Mouse (Mus musculus) B cell, adult (primary cell): ENCODE results near the gene Chadl. TPM values are rescaled to one million over a fixed set of nuclear protein-coding genes. Genes with fewer than 3 reads are reported as not detected.

Experiments used
- total RNA-seq: library from RNA; stranded (reverse); gene quantifications from 4 replicates; pipeline ENCODE4 v1.2.4, GENCODE M21; 2023; ENCODE audit not compliant: inconsistent age

The Chadl gene
- total RNA-seq = 0.67 TPM in 1 of 4 replicates, not detected in the others

GRCm38 (mm10) chr15:81697175-81697574, at the start of gene Chadl:
Gene Chadl (minus strand): TSS chr15:81697287.

GRCm38 (mm10) chr15:81744992-81745600, 48.0 kb upstream of the Chadl start, which contains the start of the genes Zc3h7b and Rangap1:
Gene Zc3h7b (plus strand): TSS chr15:81745057.
Gene Rangap1 (minus strand): TSS chr15:81745530.

GRCm38 (mm10) chr15:81663697-81664561, 33.2 kb downstream of the Chadl start, which contains the start of gene L3mbtl2:
Gene L3mbtl2 (plus strand): TSS chr15:81663889.

Other genes with a start within 250 kb of the Chadl start
- gene Rbx1, start 231.0 kb downstream of the Chadl start, total RNA-seq = 91.6 to 111 TPM (median 100.0 TPM) in 4 replicates
- gene Ep300, start 111.9 kb downstream of the Chadl start, total RNA-seq = 185 to 201 TPM (median 193 TPM) in 4 replicates
- 37.6 to 54.5 TPM (median 41.1 TPM) in 4 replicates for gene L3mbtl2, start 33.4 kb downstream of the Chadl start, total RNA-seq
- 36.7 to 41.9 TPM (median 39.4 TPM) in 4 replicates for gene Zc3h7b, start 47.8 kb upstream of the Chadl start, total RNA-seq
- 64.2 to 74.4 TPM (median 67.9 TPM) in 4 replicates for gene Rangap1, start 48.2 kb upstream of the Chadl start, total RNA-seq
- 27.6 to 39.1 TPM (median 33.4 TPM) in 4 replicates for gene Tef, start 105.1 kb upstream of the Chadl start, total RNA-seq
- 115 to 133 TPM (median 123 TPM) in 4 replicates for gene Tob2, start 161.5 kb upstream of the Chadl start, total RNA-seq
- gene Phf5a, start 174.6 kb upstream of the Chadl start, total RNA-seq = 60.1 to 67.5 TPM (median 62.8 TPM) in 4 replicates
- 141 to 151 TPM (median 145 TPM) in 4 replicates for gene Aco2, start 175.0 kb upstream of the Chadl start, total RNA-seq
- gene Polr3h, start 229.0 kb upstream of the Chadl start, total RNA-seq = 15.0 to 23.3 TPM (median 17.1 TPM) in 4 replicates
- gene Csdc2, start 239.5 kb upstream of the Chadl start, total RNA-seq = 0.29 to 0.81 TPM (median 0.42 TPM) in 3 of 4 replicates, not detected in the other